Mouse (Mus musculus) spleen, postnatal 36 days (tissue): ENCODE measurements around the gene Mllt11.

Source experiments
- DNase-seq, 2 experiments: peaks; one replicate each; pipeline ENCODE4 v3.0.0; 2022; ENCODE audit warnings: low spot score in 2 of 2, mixed read lengths in 1 of 2

Mllt11 gene

GRCm38 (mm10) chr3:95173256-95173949 lies 58.6 kb downstream of the Mllt11 start:
- DNase-seq: no peak

- DNase-seq: no peak
These were observed 59.3 kb downstream of the Mllt11 start for GRCm38 (mm10) chr3:95172526-95173255.

GRCm38 (mm10) chr3:95171105-95171504 lies 60.9 kb downstream of the Mllt11 start:
- DNase-seq: no peak

GRCm38 (mm10) chr3:95169996-95170395 lies 62.0 kb downstream of the Mllt11 start:
- no peak for DNase-seq
